Mouse (Mus musculus): Measurements from ENCODE around the gene Ptx4. TPM values are rescaled to one million over a fixed set of nuclear protein-coding genes. Genes with fewer than 3 reads are reported as not detected.

The Ptx4 gene
- not detected for polyA plus RNA-seq (2015; fragmentation: Illumina TruSeq; extraction: RNeasy Lipid Tissue Mini Kit (QIAGEN cat#74804); ENCODE audit: low read depth, low replicate concordance)

DNA sequence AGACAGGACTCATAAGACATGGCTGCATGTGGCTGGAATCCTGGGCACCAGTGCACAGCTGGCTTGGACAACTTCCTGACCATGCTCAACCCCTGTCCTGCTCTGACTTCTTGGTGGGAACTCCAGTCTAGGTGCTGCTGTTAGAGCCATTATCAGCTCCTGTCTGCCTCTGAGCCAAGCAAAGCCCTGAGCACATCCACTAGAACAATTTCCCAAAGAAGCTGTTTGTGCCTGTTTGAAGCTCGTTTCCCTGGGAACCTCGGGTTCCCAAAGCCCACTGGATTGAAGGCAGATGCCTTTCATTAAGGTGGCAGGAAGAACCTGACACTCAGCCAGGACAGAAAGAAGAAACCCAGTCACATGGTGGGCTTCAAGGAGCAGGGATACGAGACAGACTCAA is at the start of gene Ptx4:
Gene Ptx4, plus strand, starts transcription at position 355 of the 400 bp plus-strand sequence.

DNA sequence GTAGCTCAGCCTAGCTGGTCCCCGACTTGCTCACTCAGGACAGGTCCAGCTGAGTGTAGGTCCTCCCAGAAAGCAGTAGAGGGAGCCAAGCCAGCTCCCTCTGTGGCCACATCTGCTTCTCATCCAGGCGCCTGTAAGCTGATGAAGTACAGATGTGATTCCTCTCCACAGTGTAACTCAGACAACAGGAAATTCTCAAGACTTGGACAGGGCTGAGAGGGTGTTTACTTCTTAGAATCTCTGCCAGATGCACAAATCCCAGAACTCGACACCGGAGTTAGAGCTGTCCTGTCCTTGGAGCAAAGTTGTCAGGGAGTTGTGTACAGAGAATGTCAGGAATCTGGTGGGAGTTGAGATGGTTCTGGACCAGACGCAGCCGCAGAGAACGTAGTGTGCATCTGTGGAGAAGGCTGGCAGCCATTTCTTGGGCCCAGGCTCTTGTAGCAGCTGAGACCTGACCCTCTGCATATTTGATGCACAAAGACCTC is 37.1 kb upstream of the Ptx4 start, which contains the start of gene Tmem204:
Gene Tmem204, minus strand, starts transcription at position 148 of the 488 bp plus-strand sequence.

DNA sequence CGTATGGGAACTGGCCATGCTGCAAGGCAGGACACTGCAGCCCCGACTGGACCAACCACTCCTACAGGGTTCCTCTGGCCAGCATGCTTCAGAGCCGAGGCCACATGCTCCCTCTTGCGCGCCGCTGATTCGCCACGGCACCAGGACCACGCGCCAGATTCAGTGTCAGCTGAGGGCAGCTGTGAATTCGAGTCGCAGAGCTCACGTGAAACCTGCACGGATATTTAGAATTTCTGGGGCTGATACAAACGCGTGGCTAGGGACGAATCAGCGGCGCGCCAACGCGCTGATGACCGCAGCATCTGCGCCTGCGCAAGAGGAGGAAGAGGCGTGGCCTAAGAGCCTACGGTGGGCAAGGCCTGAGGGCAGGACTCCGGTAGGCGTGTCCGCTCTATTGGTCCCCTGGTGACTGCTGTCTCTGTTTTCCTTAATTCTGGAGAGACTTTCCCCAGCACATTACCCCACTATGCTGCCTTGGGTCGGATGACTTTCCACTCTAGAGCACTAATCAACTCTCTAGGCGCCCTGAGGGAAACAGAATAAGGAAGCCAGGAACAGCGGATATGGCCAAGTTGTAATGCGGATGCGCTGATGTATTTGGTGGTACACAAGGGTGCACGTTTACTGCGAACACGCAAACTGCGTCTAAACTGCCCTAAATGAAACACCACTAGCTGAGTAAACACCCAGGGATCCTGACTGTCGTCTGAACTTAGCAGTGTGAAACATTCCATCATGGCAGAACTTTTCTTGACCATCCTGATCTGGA is 4.7 kb upstream of the Ptx4 start, which contains the start of gene Telo2:
Gene Telo2, minus strand, starts transcription at position 304 of the 769 bp plus-strand sequence.

DNA sequence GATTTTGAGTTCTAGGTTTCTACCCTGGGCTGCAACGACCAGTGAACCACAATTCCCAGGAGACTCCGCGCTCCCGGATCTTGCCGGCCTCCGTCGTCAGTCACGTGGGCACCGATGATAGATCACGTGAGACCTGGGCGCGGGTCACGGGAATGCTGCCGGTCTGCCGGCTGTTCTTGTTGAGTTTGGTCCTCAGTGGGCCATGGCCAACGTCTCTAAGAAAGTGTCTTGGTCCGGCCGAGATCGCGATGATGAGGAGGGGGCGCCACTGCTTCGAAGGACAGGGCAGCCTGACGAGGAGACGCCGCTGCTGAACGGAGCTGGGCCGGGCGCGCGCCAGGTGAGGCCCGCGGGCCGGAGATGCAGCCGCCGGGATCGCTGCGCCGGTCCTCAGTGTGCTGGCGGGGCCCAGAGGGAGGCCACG is 12.7 kb downstream of the Ptx4 start, which contains the start of gene Clcn7:
Gene Clcn7, plus strand, starts transcription at position 117 of the 424 bp plus-strand sequence.

DNA sequence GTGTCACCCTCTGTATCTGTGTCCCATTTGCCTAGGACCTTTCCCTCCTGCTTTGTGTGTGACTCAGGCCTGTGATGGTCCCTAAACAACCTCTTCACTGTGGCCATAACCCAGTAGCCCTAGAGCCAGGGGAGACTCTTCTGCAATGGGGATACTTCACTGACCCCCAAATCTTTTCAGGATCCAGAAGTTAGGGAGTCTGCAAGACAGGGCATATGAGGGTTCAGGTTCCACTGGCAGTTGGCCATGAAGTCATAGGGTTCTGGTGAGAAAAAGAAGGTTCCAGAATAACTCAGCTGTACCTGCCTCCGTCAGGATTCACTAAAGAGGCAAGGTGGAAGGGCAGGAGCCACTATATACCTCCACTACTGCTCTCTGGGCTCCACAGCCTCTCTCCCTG is 41.6 kb downstream of the Ptx4 start, which contains the start of gene Ccdc154:
Gene Ccdc154, plus strand, starts transcription at position 301 of the 400 bp plus-strand sequence.

Other genes starting within 250 kb of the Ptx4 start
- gene Nubp2, start 234.4 kb upstream of the Ptx4 start, polyA plus RNA-seq (2015; fragmentation: Illumina TruSeq; extraction: RNeasy Lipid Tissue Mini Kit (QIAGEN cat#74804); ENCODE audit: low read depth, low replicate concordance), result 42.4 TPM
- gene Spsb3, start 234.1 kb upstream of the Ptx4 start, polyA plus RNA-seq (2015; fragmentation: Illumina TruSeq; extraction: RNeasy Lipid Tissue Mini Kit (QIAGEN cat#74804); ENCODE audit: low read depth, low replicate concordance), result 74.8 TPM
- gene Eme2, start 225.7 kb upstream of the Ptx4 start, polyA plus RNA-seq (2015; fragmentation: Illumina TruSeq; extraction: RNeasy Lipid Tissue Mini Kit (QIAGEN cat#74804); ENCODE audit: low read depth, low replicate concordance), result 29.7 TPM
- 84.8 TPM for gene Mrps34, start 225.6 kb upstream of the Ptx4 start, polyA plus RNA-seq (2015; fragmentation: Illumina TruSeq; extraction: RNeasy Lipid Tissue Mini Kit (QIAGEN cat#74804); ENCODE audit: low read depth, low replicate concordance)
- gene Nme3, start 224.3 kb upstream of the Ptx4 start, polyA plus RNA-seq (2015; fragmentation: Illumina TruSeq; extraction: RNeasy Lipid Tissue Mini Kit (QIAGEN cat#74804); ENCODE audit: low read depth, low replicate concordance), result 78.4 TPM
- 214 TPM for gene Mapk8ip3, start 183.8 kb upstream of the Ptx4 start, polyA plus RNA-seq (2015; fragmentation: Illumina TruSeq; extraction: RNeasy Lipid Tissue Mini Kit (QIAGEN cat#74804); ENCODE audit: low read depth, low replicate concordance)
- gene Jpt2, start 160.1 kb upstream of the Ptx4 start, polyA plus RNA-seq (2015; fragmentation: Illumina TruSeq; extraction: RNeasy Lipid Tissue Mini Kit (QIAGEN cat#74804); ENCODE audit: low read depth, low replicate concordance), result 7.4 TPM
- 11.8 TPM for gene Cramp1l, start 105.0 kb upstream of the Ptx4 start, polyA plus RNA-seq (2015; fragmentation: Illumina TruSeq; extraction: RNeasy Lipid Tissue Mini Kit (QIAGEN cat#74804); ENCODE audit: low read depth, low replicate concordance)
- 13.7 TPM for gene Ift140, start 104.7 kb upstream of the Ptx4 start, polyA plus RNA-seq (2015; fragmentation: Illumina TruSeq; extraction: RNeasy Lipid Tissue Mini Kit (QIAGEN cat#74804); ENCODE audit: low read depth, low replicate concordance)
- 13.5 TPM for gene Tmem204, start 37.2 kb upstream of the Ptx4 start, polyA plus RNA-seq (2015; fragmentation: Illumina TruSeq; extraction: RNeasy Lipid Tissue Mini Kit (QIAGEN cat#74804); ENCODE audit: low read depth, low replicate concordance)
- gene Telo2, start 4.8 kb upstream of the Ptx4 start, polyA plus RNA-seq (2015; fragmentation: Illumina TruSeq; extraction: RNeasy Lipid Tissue Mini Kit (QIAGEN cat#74804); ENCODE audit: low read depth, low replicate concordance), result 26.7 TPM
- gene Clcn7, start 12.6 kb downstream of the Ptx4 start, polyA plus RNA-seq (2015; fragmentation: Illumina TruSeq; extraction: RNeasy Lipid Tissue Mini Kit (QIAGEN cat#74804); ENCODE audit: low read depth, low replicate concordance), result 34.5 TPM
- gene Ccdc154, start 41.7 kb downstream of the Ptx4 start, polyA plus RNA-seq (2015; fragmentation: Illumina TruSeq; extraction: RNeasy Lipid Tissue Mini Kit (QIAGEN cat#74804); ENCODE audit: low read depth, low replicate concordance), result not detected
- gene Gm38655, start 54.7 kb downstream of the Ptx4 start, polyA plus RNA-seq (2015; fragmentation: Illumina TruSeq; extraction: RNeasy Lipid Tissue Mini Kit (QIAGEN cat#74804); ENCODE audit: low read depth, low replicate concordance), result not detected
- gene BC003965, start 63.8 kb downstream of the Ptx4 start, polyA plus RNA-seq (2015; fragmentation: Illumina TruSeq; extraction: RNeasy Lipid Tissue Mini Kit (QIAGEN cat#74804); ENCODE audit: low read depth, low replicate concordance), result 24.5 TPM
- gene Unkl, start 67.6 kb downstream of the Ptx4 start, polyA plus RNA-seq (2015; fragmentation: Illumina TruSeq; extraction: RNeasy Lipid Tissue Mini Kit (QIAGEN cat#74804); ENCODE audit: low read depth, low replicate concordance), result 35.6 TPM
- gene Gnptg, start 119.4 kb downstream of the Ptx4 start, polyA plus RNA-seq (2015; fragmentation: Illumina TruSeq; extraction: RNeasy Lipid Tissue Mini Kit (QIAGEN cat#74804); ENCODE audit: low read depth, low replicate concordance), result 127 TPM
- 33.2 TPM for gene Tsr3, start 119.4 kb downstream of the Ptx4 start, polyA plus RNA-seq (2015; fragmentation: Illumina TruSeq; extraction: RNeasy Lipid Tissue Mini Kit (QIAGEN cat#74804); ENCODE audit: low read depth, low replicate concordance)
- gene Baiap3, start 135.6 kb downstream of the Ptx4 start, polyA plus RNA-seq (2015; fragmentation: Illumina TruSeq; extraction: RNeasy Lipid Tissue Mini Kit (QIAGEN cat#74804); ENCODE audit: low read depth, low replicate concordance), result 27.7 TPM
- gene Ube2i, start 153.9 kb downstream of the Ptx4 start, polyA plus RNA-seq (2015; fragmentation: Illumina TruSeq; extraction: RNeasy Lipid Tissue Mini Kit (QIAGEN cat#74804); ENCODE audit: low read depth, low replicate concordance), result 197 TPM
- not detected for gene Prss34, start 177.6 kb downstream of the Ptx4 start, polyA plus RNA-seq (2015; fragmentation: Illumina TruSeq; extraction: RNeasy Lipid Tissue Mini Kit (QIAGEN cat#74804); ENCODE audit: low read depth, low replicate concordance)
- not detected for gene Prss28, start 187.9 kb downstream of the Ptx4 start, polyA plus RNA-seq (2015; fragmentation: Illumina TruSeq; extraction: RNeasy Lipid Tissue Mini Kit (QIAGEN cat#74804); ENCODE audit: low read depth, low replicate concordance)
- not detected for gene Prss29, start 197.9 kb downstream of the Ptx4 start, polyA plus RNA-seq (2015; fragmentation: Illumina TruSeq; extraction: RNeasy Lipid Tissue Mini Kit (QIAGEN cat#74804); ENCODE audit: low read depth, low replicate concordance)
- gene Tpsab1, start 224.8 kb downstream of the Ptx4 start, polyA plus RNA-seq (2015; fragmentation: Illumina TruSeq; extraction: RNeasy Lipid Tissue Mini Kit (QIAGEN cat#74804); ENCODE audit: low read depth, low replicate concordance), result not detected
- gene Tpsb2, start 245.5 kb downstream of the Ptx4 start, polyA plus RNA-seq (2015; fragmentation: Illumina TruSeq; extraction: RNeasy Lipid Tissue Mini Kit (QIAGEN cat#74804); ENCODE audit: low read depth, low replicate concordance), result 0.45 TPM
- gene Tpsg1, start 248.5 kb downstream of the Ptx4 start, polyA plus RNA-seq (2015; fragmentation: Illumina TruSeq; extraction: RNeasy Lipid Tissue Mini Kit (QIAGEN cat#74804); ENCODE audit: low read depth, low replicate concordance), result not detected